Mouse (Mus musculus): Measurements from ENCODE around the gene Elk4.
A peak's percentile ranks its signal among the peaks of the same experiment; 100 is the strongest.

Gene Elk4

GRCm38 (mm10) chr1:132014800-132015199 lies 7.4 kb downstream of the Elk4 start:
- DNase-seq (ENCODE audit: low spot score in 2 of 2): no peak

- no peak for DNase-seq (ENCODE audit: low spot score in 2 of 2)
Measured at GRCm38 (mm10) chr1:132016691-132017090, 9.3 kb downstream of the Elk4 start.

DNA sequence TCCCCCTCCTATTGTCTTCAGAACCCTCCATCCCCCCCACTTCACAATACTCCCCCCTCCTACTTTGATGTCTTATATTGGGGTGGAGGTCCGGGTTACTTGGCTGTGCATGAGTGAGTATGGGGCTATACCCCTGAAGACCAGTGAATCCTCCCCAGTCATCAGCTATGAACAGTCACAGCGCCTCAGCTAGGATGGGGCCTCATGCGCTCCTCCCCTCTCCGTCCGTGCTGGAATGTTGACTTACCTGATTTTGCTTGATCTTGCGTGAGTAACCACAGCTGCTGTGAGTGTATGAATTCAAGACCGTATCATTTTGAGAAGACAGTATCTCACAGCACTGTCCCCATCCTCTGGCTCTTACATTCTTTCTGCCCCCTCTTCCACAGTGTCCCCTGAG lies 12.5 kb downstream of the Elk4 start:
- DNase-seq (ENCODE audit: low spot score in 2 of 2): no peak

GRCm38 (mm10) chr1:132022107-132022506 lies 14.7 kb downstream of the Elk4 start:
- DNase-seq (ENCODE audit: low spot score in 2 of 2): no peak

DNA sequence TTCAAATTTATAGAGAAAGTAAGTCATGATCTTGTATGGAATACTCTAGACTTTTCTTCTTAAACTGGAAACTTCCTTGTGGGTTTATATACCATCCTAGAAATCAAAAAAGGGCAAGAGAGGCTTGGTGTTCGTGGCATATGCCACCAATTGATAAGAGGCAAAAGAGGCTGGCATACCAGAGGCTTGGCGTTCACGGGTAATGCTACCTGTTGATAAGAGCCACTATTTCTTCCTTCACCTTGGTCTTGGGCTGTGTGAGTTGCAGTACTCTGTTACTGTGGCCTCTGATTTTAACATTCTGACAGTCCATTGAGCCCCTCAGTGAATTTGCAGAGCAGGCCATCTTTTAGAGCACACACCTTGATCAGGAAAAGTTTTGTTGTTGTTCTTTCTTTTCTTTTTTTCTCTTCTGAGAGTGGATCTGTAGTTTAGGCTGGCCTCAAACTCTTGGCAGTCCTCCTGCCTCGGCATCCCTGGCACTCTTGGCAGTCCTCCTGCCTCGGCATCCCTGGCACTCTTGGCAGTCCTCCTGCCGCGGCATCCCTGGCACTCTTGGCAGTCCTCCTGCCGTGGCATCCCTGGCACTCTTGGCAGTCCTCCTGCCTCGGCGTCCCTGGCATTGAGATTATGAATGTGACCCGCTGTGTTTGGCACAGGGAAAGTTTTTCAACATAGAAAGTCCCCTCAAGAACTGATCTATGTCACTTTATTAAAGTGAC lies 19.7 kb downstream of the Elk4 start:
- no peak for DNase-seq (ENCODE audit: low spot score in 2 of 2)

GRCm38 (mm10) chr1:132027978-132028377 lies 20.6 kb downstream of the Elk4 start:
- no peak for DNase-seq (ENCODE audit: low spot score in 2 of 2)

DNA sequence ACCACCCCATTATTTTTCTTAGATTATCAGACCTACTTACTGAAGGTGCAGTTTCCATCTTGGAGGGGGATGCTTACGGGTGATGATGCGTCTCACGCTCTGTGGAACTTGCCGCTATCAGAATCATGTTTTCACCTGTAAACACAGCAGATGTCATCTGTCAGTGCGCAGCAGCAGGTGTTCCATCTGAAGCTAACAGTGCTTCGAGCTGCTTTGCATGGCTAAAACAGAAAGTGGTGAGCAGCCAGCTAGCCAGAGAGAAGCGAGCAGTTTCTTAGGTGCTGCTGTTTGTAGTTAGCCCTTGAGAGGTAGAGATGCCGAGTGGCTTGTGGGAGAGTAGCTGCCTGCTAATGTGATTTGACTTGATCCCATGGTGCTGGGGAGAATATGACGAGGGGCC lies 21.0 kb downstream of the Elk4 start:
- DNase-seq (ENCODE audit: low spot score in 2 of 2): no peak

DNA sequence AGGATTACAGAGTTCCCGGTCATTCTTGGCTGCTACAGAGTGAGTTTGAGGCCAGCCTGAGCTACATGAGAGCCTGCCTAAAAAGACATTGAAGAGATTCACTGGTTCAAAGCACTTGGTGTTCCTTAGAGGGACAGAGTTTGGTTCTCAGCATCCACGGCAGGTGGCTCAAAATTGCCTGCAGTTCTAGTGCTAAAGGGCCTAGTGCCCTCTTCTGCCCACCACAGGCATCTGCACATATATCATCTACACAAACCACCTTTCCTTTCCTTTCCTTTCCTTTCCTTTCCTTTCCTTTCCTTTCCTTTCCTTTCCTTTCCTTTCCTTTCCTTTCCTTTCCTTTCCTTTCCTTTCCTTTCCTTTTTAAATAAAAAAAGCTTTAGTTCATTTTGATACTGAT lies 23.2 kb downstream of the Elk4 start:
- DNase-seq (ENCODE audit: low spot score in 2 of 2): no peak

GRCm38 (mm10) chr1:132032172-132032571 lies 24.8 kb downstream of the Elk4 start:
- no peak for DNase-seq (ENCODE audit: low spot score in 2 of 2)

DNA sequence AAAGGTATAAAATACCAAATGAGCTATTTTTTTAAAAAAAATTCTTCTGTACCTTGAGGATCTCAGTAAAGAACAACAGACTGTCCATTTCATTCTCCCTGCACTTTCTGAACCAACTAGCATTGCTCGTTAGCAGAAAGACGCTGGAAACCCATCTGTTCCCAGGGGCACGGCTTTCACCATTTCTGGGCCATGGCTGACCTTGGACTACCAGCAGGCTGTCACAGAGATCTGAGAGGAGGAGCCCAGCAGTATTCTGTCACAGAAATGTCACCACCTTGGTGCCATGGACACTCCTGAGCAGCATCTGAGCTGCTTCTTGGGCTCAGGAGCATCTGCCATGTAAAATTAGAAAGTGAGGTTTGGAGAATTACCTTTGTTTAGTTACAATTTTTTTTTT lies 30.3 kb downstream of the Elk4 start:
- no peak for DNase-seq (ENCODE audit: low spot score in 2 of 2)

DNA sequence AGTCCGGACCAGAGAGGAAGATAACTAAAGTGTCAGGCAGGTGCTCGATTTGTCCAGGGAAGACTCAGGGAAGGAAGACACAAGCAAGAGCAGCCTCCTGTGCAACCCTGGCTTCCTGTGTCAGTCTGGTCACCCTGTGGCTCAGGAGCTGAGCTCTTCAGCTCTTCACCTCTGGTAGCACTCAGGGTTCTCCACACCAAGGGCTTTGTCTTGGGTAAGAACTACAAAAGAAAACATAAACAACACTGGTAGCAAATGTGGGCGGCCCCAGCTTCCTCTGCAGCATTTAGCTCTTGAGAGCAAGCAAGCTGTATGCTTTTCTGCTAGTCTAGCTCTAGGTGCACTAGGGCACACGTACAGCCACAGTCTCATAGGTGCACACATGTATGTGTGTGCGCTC lies 31.3 kb downstream of the Elk4 start:
- no peak for DNase-seq (ENCODE audit: low spot score in 2 of 2)

GRCm38 (mm10) chr1:132040201-132040621 lies 32.8 kb downstream of the Elk4 start:
- peak; percentile 73 to 85 for DNase-seq (ENCODE audit: low spot score in 2 of 2)

GRCm38 (mm10) chr1:132043759-132044158 lies 36.4 kb downstream of the Elk4 start:
- no peak for DNase-seq (ENCODE audit: low spot score in 2 of 2)

GRCm38 (mm10) chr1:132046143-132046735 lies 38.8 kb downstream of the Elk4 start:
- DNase-seq (ENCODE audit: low spot score in 2 of 2): peak; percentile 57 to 59

GRCm38 (mm10) chr1:132051746-132052145 lies 44.3 kb downstream of the Elk4 start:
- no peak for DNase-seq (ENCODE audit: low spot score in 2 of 2)

DNA sequence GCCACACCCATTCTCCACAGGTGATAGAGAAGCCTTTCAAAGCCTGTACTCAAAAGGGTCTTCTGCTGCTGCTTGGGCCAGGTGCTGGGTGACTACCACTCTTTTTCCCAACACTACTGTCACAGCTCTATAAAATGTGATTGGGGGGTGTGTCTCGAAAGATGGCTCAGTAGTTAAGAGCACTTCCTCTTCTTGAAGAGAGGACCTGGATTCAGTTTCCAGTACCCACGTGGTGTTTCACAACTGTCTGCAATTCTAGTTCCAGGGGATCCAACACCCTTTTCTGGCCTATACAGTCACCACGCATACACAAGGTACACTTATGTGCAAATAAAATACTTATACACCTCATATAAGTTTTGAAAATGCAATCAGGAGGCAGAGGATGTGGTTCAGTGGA lies 47.0 kb downstream of the Elk4 start:
- no peak for DNase-seq (ENCODE audit: low spot score in 2 of 2)

- no peak for DNase-seq (ENCODE audit: low spot score in 2 of 2)
Measured at GRCm38 (mm10) chr1:132055054-132055664, 47.8 kb downstream of the Elk4 start.

DNA sequence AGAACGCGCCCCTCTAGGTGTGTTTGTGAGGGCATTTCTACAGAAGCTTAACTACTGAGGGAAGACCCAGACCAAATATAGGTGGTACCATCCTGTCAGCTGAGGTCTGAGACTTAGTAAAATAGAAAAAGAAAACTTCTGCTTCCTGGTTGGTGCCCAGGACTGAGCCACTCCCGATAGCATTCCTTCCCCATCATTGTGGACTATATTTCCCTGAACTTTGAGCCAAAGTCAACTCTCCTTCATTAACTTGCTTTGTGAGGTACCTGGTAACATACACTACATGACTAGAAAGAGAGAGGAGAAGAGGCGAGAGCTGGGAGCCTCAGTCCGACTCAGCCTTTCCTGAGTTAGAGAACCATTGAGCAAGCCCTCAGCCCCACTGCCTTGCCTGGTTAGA lies 51.2 kb downstream of the Elk4 start:
- DNase-seq (ENCODE audit: low spot score in 2 of 2): no peak

DNA sequence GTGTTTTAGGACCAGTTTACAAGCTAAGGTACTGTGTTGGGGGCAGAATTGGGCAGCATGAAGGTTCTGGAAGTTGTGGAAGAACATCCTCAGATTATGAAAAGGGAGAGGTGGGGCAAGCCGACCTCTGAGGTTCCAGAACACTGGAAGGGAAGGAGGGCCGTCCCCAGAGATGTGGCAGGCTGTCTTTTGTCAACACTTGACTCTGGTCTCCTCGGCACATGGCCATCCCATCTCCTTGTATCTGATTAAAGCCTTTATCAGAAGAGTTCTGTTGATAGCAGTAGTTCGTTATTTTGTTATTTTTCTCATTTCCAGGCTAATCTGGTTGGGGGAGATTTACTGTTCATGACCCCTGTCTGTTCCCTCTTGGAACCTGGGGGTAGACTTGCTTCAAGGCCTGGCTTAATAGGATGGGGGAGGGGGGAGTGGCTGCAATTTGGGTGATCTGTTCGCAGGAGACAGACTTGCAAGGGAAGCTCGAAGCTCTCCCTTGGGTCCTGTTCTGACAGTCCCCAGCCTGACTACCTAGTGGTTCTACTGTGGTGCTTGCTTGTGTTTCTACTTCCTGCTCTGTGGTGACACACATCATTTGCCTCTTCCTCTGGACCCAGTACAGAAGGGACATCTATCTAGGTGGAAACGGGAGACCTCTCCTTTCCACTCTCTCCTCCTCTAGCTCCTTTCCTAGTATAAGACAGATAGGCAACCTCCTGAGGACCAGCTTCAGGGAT lies 52.8 kb downstream of the Elk4 start:
- DNase-seq (ENCODE audit: low spot score in 2 of 2): no peak

DNA sequence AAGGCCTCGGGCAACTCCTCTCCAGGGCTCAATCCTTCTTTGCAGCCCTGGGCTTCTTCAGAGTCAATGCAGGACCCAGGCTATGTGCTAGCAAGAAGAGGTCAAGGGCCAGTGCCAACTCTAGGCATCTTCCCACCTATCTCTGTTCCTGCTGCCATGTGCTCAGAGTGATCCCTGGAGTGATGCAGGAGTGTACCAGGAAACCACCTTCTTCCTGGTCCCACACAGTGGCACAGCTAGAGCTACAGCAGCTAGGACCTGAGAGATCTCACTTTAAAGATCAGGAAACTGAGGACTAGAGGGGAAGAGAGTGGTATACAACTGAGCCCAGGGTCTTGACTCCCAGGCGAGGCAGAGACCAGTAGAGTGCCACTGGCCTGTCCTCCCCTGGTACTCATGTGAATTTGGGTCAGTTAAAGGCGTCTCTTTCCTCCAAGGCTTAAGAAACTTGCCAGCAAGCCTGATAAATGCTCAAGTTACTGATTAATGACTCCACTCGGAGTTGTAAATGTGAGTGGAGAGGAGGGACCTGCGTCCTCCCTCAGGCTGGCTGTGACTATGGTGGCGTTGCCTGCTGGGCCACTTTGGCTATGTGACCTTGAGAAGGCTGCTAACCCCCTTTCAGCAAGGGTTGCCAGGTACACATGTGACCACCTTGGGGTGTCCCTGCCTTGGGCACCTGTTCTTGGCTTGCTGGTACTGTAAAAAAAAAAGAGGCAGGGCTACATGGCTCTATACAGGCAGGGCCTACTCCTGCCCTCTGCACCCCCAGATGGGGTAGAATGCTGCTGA lies 54.5 kb downstream of the Elk4 start:
- DNase-seq (ENCODE audit: low spot score in 2 of 2): no peak

DNA sequence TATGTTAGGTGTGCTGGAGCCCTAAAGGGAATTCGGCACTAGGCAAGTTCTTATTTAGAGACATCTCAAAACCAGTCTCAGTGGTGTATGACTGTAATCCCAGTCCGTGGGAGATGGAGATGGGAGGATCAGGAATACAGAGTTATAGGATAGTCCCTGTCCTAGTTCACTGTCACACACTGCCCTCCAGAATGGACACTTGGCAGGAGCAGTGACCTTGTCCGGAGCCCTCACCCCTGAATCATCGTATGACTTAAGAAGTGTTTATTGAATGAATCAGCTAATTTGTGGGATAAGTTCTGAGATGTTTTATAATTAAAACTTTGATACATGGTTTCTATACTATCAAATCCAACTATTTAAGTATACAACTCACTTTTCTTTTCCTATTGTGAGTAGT lies 55.7 kb downstream of the Elk4 start:
- DNase-seq (ENCODE audit: low spot score in 2 of 2): no peak

DNA sequence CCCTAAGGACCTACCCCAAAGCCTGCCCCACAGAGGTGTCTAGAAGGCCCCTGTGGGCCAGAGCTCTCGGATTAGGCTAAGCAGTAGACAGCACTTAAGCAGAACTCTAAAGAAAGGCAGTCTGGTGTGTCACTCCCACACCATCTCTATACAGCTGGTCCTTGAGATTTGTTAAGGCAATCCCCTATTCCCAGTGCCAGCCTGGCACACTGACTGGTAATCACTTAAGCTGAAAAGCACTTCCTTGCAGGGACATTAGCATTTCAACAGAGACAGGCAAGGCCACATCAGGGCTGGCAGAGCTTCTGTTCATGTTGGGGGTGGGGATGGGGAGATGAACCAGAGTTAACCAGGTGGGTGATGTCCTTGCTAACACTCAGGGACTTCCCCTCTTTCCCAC lies 57.6 kb downstream of the Elk4 start:
- DNase-seq (ENCODE audit: low spot score in 2 of 2): no peak

All from heart, adult 9 months (tissue).